Mouse (Mus musculus) c-Kit-positive CD71-negative TER-119-negative erythroid progenitor cells, embryonic 14.5 days (primary cell): Measurements from ENCODE around the gene Kmt2b.

Experiments used
- DNase-seq: peaks from one replicate; pipeline ENCODE4 v3.0.0-alpha.2; 2013; ENCODE audit warnings: low read depth

The Kmt2b gene

DNA sequence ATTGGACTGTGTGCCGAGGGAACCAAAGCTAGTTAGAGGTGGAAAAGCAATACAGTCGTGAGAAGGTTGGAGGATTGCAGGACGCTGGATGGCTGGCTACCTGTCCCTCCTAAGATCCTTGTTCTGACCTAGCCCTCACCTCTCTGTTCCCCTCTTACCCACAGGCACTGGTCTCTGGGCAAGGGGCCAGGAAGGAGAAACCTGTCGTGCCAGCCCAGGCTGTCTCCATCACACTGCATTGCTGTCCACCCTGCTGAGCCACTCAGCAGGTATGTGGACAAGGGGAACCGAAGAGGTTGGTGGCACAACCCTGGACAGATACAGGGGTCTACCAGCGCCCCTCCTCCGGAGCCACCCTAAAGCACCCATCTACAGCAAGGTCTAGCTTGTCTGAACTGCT, 12.1 kb upstream of the Kmt2b start:
- no peak for DNase-seq

DNA sequence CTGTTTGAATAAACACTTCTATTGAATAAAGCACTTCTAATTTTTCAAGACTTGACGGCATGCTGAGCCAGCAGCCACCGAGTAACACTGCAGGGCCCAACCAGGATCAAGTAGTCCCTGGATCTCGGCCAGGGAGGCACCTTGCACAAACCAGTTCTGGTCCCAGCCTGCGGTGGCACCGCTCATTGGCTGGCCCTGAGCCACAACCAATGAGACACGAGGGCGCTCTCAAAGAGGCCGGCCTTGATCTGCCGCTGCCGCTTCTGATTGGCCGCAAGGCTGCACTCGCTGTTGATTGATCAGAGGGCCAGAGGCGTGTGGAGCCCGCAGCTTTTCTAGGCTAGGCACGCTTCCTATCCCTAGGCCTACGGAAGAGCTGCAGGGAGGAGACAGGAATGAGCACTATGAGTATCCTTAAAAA, 11.4 kb upstream of the Kmt2b start:
- peak; percentile 73 for DNase-seq

DNA sequence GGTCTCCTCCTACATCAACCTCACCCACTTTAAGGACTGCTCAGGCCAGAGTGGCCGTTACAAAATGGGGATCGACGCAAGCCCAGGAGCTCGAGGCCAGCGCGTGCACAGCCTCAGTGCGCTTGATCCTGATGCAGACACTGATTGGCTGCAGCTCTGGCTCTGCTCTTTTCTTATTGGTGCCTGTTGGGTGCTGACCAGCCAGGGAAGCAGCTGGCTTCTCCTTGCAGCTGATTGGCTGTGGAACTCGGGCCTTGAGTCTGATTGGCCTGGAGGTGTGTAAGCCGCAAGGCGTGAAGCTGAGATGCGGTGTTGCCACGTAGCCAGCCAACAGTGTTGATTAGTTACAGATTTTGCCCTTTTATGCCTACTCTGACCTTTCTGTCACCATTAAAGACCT, 10.3 kb upstream of the Kmt2b start, which contains the start of gene Zbtb32:
TSS of gene Zbtb32 (minus strand) at position 124 of the 400 bp plus-strand sequence.
- DNase-seq: no peak

DNA sequence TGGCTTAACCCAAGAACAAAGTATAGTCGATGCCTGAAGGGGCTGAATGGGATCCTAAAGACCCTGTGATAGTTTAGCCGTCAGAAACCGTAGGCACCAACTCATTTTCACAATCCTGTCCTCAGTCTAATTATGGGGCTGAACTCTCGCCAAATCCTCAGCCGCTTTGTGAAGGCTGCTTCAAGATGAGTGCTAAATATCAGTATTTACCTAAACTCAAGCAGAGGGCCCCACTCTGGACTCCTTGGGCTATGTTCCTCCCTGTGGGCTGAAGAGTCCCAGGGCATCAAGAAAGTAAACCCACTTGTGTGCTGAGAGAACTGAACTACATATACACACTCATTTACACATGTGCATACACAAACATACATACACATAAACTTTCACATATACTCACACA, 8.3 kb upstream of the Kmt2b start:
- DNase-seq: no peak

DNA sequence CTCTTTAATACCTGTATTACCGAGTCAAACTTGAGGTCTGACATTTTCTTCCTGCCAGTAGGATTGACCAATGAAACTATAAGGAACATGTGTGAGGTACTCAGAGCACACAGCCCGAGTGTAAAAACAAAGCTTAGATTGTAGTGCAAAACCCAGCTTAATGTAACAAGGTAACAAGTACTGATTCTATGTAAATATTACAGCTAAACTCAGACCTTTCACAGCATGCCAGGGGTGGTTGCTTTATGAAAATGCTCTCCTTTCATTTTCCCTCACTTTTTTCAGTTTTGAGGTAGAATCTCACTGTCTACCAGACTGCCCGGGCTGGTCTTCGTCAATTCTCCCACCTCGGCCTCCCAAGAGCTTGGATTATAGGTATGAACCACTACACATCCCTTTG, 7.6 kb upstream of the Kmt2b start:
- DNase-seq: no peak

DNA sequence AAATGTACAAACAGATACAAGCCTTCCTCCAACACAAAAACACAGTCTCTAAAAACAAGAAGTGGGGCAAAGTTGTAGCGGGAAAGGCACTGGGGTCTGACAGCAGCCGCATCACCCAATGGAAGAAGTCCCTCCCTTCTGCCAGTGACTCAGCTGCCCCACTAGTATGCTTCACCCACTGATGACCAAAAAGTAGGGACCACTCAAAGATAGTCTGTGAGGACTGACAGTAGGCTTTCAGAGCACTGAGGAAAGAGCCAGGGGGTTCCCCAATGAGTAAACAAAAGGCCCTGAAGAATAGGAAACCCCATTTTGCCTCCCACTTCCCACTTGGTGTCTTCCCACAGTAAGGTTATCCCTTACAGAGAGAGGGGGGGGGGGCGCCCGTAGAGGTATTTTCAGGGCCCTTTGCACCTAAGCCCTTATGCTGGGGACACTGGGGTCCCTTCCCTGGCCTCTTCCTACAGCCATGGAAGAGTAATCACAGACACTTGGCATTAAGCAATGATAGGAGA, 6.0 kb upstream of the Kmt2b start:
- DNase-seq: no peak

DNA sequence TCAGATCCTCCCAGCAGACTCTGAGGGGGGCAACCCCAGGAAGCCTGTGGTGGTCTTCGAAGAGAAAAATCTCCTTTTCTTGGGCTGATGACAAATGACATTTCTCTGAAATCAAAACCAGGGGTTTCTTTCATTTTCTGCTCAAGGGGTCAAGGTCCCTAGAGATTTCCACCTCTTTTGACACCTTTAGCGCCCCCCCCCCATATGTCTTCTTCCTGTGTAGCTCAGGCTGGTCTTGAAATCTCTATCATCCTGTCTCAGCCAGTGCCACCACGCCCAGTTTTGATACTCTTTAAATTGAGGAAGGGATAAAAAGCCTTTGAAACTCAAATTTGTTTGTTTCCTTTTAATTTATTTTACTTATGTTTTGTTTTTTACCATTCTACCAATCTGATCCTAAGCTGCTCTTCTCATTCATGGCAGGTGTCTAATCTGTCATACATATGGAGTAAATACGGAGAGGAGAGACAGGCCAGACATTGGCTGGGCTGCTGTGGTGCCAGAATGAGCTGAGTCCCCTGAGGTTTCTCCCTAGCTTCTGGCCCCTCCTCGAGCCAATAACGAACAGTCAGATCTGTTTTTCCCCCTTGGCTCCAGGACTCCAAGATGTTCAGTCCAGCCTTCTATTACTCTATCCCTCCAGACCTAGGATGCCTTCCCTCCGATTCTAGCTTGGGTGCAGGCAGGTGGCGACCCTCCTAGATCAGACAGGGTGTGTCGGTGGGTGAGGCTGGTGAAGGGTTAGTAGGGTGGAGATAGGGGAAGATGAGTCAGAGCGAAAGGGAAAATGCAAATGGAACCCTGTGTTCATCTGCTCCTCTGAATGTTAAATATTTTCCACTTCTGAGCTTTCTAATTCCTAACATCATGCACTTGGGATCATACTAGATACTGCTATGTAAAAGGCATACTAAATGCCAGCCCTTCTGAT, 5.3 kb upstream of the Kmt2b start:
- DNase-seq: no peak

DNA sequence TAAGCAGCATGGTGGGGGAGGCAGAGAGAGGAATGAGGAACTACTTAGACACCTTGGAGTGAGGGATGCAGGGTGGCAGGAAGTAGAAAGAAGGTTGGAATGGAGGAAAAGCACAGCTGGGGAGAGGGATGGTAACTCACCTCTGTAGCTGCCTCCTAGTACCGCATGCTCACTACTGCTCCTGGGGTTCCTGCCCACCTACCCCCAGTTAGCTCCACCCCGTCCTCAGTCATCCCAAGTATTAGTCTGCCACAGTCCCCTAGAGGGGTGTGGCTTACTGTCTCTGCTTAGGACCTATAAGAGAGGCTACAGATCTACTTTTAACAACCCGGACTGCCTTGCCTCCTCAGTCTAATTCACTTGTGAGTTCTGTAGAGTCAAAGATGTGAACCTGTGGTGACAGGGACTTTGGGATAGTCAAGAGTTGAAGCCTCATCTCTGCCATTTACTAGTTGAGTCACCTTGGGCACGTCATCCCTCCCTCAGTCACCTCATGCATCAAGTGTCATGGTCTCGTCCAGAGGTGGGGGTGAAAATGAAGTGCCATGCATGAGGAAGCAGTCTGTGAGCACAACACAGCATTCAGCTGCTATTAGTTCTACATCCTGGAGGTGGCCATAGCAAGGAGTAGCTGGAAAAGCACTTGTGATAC, 4.4 kb upstream of the Kmt2b start:
- no peak for DNase-seq

DNA sequence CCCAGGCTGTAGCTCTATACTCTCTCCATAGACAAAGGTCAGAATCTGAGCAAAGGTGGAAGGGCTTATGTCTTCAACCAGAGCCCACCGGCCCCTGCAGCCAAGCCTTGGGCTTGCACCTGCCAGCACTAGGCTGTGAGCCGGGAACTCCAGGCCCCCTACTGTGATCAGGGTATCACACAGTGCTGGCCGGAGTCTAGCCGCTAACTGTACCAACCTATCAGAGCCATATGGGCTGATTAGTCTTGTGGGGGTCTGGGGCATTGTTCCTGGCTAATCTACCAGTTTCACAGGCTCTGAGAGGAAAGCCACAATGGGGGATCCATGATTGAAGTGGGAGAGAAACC, 3.1 kb upstream of the Kmt2b start:
- no peak for DNase-seq

DNA sequence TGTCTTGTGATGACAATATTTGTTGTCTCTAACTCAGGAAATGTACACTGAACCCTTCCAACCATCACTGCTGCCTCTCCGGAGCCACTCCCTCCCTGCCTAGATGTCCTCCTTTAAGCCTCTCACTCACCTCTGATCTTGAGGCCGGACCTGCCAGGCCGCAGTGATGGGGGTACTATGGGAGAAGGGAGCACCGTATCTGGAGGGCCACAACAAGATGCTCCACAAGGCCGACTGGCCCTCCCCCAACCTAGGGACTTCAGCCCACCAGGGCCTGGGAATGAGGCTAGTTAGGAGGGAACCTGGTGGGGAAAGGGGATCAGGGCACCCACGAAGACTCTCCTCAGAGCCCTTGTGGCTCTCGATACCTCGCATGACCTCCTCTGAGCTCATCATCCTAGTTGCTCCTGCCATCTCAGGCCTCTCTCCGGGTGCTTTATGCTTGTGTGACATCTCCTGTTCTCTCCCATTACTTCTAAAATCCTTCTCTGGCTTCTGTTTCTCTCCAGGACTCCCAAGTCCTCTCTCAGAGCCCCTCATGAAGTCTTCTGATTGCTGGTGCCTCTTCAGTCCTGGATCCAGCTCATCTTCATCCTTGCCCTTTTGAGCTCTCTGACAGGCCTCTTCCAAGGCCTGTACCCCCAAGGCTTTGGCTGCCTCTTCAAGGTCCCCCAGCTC, 2.5 kb upstream of the Kmt2b start:
- no peak for DNase-seq

DNA sequence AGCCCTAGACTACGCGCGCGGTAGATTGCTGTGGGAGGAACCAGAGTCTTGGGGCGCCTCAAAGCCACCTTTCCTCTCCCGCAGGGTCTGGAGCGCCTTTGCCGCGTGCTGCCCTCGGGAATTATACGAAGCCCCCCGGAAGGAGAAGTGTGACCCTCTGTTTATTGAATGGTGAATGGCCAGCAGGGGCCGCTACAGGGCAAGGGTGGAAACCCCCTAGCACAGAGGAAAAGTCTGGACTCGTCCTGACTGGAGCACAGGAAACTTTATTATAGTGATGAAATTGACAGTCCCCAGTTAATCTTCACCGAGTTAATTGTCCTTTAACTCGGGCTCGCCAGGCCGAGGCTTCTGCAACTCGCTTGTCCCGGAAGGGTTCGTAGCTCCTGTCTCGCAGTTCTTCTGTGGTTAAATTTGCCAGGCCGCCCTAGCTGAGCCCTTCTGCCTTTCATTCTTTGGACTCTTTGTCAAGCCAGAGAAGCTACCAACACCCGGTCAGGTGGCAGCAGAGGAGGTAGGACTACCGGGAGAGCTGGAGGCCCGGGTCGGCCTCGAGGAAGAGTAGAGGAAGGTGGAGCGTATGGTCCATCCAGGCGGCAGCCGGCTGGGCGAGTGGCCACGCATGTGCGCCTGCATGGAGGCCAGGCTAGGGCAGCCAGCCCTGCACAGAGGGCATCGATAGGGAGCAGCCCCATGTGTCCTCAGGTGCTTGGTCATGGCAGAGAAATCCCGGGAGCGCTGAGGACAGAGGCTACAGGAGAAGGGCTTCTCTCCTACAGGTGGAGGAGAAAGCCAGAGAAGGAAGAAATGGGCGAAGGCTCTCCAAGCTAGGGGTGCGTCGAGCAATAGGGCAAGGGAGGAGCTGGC, 1.1 kb upstream of the Kmt2b start:
- DNase-seq: peak; percentile 84

DNA sequence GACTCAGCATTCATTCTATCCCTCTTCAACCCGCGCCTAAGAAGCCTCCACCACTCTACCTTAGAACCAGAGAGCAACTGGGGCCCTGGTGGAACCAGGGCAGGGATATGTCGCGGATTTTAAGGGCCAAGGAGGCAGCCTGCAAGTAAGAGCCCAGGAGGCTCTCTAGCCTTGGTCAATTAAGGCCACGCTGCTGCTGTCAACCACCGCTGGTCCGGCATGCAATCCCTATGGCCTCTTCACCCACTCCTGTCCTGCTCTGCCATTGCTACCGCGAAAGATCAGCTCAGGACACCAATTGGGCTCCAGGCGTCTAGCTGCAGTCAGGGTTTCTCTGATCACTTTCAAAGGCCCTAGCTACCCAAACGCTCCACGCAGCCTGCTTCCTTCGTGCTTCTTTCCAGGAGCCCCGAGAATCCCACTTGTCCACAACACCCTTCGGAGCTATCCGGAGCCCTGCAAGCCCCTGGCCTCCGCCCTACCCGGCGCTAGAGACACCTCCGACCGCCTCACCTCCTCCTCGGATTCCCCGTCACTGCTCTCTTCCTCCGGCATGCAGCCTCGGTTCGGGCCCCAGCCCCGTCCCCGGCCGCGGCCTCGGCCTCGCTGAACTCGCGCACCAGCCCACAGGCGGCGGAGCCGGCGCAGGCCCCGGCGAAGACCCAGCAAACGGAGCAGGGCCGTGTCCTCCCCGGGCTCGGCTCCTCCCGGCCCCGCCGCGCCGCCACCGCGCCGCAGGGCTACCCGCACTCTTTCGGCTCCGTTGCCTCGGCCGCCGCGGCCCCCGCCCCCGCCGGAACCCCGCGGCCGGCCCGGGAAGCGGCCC, 471 bp downstream of the Kmt2b start:
- no peak for DNase-seq

DNA sequence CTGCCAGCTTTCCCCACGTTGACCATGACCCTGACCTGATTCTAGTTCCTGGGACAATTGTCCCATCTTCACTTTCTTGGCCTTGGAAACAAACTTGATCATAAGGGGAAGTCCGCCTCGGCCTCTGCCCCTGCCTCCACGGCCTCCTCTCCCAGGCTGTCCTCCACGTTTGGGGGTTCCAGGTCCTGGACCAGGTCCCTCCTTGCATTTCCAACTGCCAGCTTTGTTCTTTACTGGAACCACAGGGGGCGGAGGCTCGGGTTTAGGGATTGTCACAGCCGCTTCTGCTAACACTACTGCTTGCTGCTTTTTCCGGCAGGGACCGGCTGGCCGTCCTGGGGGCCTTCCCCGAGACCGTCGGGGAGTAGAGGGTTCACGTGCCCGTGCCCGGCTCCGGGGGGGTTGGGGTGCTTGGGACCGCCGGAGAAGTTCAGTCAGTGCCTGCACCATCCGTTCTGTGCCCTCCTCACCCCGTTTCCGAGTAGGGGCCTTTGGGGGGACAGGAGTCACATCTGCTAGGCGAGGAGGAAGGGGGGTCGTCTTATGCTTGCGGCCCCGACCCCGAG, 2.0 kb downstream of the Kmt2b start:
- DNase-seq: no peak

DNA sequence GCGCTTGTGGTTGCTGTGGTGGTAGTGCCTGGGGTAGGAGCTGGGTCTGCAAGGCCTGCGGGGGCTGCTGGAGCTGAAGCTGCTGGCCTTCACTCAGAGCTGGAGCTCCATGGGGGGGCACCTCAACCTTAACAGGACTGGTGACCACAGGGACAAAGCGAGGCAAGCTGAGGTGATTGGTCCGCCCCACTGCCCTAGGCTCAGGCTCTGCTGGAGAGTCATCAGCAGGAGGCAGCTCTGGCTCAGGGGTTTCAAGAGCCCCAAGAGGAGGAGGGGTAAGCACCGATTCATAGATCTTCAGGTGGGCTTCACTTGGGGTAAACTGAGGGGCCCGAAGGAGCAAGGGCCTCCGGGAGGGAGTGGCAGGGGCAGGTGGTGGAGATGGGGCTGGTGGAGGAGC, 3.4 kb downstream of the Kmt2b start:
- DNase-seq: no peak

DNA sequence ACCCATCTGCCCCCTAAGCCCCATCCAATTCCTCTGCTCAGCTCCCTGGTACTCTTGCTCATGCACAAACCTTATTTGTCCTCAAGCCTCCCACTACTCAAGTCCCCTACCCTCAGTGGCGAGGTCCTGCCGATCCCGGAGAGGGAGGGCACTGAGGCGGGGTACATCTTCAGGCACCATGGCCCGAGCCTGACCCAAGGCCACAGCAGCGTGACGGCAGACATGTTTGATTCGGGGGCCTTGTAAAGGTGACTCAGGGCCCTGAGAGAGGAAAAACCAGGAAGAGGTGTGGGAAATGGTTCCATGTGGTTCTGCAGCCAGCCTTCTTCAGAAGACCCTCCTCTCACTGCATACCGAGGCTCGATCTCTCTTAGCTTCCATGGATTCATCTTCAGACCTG, 4.2 kb downstream of the Kmt2b start:
- no peak for DNase-seq

DNA sequence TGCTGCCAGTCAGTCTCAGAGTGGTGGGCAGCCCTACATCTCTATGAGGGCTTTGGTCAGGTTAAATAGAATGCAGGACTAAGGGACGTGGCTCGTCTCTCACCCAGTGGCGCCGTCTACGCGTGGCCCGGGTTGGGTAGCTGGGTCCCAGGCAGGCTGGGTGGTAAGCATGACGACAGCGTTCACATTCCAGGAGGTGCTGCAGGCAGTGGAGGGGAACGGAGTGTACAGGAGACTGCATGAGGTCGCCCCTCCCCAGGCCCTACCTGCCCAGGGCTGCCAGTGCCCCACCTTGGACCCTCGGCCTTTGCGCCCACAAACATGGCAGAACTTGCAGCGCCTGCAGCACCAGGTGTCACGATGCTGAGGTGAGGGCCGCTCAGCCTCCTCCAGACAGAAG, 7.0 kb downstream of the Kmt2b start:
- no peak for DNase-seq

DNA sequence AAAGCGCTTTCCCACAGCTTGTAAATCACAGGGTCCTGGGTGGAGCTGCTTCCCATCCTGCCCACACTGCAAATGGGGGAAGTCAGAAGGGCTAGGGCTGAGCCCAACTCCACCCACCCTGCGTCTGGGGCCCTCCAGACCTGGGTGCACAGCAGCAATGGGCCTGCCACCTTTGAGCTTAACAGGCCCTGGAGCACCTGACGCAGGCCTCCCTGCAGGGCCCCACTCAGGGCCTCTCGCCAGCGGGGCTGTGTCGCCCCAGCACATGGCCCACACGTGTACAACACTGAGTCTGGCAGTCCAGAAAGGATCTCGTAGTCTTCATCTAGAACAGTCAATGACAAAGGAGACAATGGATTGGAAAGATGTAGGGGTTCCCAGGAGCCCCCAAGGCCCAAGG, 8.6 kb downstream of the Kmt2b start:
- no peak for DNase-seq

DNA sequence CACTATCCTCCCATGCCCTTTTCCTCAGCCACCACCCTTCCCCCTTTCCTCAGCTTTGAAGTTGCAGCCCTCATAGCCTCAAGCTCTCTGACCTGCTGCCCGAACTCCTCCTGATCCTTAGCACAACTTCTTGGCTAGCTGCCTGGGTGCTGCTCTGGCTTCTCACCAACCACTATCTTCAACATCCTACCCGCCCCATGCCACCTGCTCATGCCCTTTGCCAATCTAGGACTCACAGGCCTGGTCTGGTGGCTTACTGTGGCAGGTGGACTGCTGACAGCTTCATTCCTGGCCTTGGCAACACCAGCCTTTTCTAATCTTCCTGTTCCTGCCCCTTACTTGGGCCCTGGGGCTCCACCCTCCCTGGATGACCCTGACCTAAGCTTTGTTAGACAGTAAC, 15.6 kb downstream of the Kmt2b start:
- DNase-seq: no peak

DNA sequence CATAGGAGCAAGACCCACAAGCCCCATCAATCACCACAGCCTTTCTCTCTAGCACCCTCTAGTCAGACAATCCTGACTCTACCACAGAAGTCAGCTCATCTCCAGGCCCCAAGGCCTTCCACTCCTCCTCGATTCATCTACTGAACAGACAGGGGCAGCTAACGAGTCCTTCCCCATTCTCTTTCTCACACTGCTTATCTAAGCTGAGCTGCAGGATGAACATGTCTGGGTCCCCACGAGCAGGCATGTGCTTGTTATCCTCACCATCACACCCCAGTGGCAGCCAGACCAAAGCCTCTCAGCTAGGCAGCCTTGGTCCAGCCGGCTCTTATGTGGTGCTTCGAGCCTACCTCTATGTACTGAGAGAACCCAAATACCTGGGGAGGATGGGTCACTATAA, 16.1 kb downstream of the Kmt2b start:
- no peak for DNase-seq

DNA sequence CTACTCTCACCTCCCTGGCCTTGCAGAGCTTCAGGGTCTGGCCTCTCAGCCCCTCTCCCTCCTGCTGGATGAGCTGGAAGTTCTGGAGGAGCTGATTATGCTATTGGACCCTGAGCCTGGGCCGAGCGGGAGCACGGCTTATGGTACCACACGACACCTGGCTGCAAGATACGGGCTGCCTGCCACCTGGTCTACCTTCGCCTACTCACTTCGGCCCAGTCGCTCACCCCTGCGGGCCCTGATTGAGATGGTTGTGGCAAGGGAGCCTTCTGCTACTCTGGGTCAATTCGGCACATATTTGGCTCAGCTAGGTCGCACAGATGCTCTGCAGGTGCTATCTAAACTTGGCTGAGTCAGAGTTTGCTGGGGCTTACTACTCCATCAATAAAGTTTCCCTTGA, 21.0 kb downstream of the Kmt2b start:
- DNase-seq: no peak

DNA sequence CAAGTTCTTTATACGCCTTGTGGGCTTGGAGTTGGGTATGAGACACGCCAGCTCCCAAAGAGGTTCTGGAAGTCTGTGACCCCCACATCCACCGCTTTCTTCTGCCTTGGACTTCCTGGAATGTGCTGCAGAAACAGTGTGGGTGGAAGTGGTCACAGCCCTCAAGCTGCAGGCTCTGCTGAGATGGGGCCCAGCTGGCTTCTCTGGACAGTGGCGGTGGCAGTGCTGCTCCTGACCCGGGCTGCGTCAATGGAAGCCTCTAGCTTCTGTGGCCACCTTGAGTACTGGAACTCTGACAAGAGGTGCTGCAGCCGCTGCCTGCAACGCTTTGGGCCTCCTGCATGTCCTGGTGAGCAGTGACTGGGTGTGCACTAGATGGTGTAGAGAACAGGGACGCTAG, 22.5 kb downstream of the Kmt2b start:
- no peak for DNase-seq
